Mouse (Mus musculus): ENCODE measurements around the gene Snapc3.
"Not testable (repeated sequence)": the region's sequence is repeated elsewhere in the genome, so short reads cannot be mapped to it uniquely, and the experiment has no call there.

The Snapc3 gene

DNA sequence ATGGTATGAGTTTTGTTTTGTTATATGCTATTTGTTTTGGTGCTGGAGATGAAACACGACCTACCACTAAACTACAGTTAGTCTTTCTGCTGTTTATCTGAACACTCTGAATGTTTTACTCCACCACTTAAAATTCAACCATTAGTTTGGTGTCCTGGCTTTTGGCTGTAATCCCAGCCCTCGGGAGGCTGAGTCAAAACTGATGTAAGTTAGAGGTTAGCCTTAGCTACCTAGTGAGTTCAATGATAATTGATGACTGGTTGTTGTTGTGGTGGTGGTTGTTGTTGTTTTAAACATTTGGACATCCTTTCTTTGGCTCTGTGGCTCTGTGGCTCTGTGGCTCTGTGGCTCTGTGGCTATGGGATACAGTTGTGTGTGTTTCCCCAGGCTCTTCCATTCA is 1.3 kb downstream of the Snapc3 start:
- DNase-seq = no peak

DNA sequence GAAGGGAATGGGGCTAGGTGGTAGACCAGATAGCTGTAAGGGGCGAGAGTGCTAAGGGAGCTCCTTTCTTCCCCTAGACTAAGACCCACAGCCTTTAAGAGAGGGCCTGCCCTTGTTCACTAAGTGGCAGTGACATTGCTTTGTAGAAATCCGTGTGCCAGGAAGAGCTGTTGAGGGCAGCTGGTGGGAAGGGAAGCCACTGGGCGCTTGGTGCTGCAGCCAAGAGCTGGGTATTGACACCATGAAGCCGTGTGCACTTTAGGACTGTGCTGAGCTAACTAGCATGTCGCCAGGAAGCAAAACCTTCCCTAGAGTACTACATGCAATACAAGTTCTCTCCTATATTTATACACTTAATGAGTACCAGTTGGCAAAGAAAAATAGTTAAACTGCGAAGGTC is 6.1 kb downstream of the Snapc3 start:
- no peak for DNase-seq

DNA sequence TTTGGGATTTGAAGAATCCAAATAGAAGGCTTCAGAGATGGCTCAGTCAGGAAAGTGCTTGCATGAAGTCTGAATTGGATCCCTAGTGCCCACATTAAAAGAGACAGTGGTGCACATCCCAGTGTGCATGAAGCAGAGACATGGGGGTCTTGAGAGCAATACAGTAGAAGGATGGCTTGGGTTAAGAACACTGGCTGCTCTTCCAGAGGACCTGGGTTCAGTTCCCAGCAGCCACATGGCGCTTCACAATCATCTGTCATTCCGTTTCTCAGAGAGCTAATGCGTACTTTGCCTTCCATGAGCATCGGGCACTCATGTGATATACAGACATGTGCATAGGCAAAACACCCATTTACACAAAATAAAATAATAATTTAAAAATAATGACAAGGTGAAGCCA is 7.6 kb downstream of the Snapc3 start:
- no peak for DNase-seq

DNA sequence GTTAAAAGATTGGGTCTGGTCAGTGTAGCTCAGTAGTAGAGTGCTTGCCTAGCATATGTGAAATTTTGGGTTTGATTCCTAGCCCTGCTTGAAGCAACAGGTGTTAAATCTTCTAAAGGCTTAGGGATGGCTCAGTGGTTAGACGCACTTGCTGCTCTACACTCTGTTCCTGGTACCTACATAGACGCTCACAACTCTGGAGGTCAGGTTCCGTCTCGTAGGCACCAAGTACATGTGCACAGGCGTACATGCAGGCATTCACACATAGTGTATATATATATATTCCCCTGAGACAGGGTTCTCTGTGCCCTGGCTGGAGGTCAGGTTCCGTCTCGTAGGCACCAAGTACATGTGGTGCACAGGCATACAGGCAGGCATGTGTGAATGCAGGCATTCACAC is 9.6 kb downstream of the Snapc3 start:
- DNase-seq = no peak

DNA sequence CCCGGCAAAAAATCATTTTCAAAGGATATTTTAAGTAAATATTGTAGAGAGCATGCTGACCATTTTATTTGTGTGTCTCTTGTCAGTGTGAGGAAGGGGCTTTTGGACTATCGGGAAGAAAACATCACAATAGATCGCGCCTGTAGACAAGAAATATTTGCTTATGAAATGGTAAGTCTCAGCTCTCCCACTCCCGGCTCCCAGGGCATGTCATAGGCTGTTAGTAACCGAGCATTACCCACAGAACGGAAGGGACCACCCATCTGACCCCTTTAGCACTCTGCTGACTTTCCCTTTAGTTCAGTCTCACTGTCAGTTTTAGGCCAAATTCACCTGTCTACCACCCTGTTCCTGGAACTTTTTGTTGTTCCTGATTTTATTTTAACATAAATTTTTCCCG is 10.2 kb downstream of the Snapc3 start:
- DNase-seq = no peak

DNA sequence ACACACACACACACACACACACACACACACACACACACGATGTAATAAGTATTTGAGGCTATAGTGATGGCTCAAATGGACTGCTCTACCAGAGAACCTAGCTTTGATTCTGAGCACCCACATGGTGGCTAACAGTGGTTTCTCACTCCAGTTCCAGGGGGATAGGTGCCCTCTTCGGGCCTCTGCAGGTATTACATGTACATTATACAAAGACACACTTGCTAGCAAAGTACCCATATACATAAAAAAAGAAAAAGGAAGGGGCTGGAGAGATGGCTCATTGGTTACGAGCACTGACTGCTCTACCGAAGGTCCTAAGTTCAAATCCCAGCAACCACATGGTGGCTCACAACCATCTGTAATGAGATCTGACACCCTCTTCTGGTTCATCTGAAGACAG is 11.3 kb downstream of the Snapc3 start:
- DNase-seq = peak; percentile 29

DNA sequence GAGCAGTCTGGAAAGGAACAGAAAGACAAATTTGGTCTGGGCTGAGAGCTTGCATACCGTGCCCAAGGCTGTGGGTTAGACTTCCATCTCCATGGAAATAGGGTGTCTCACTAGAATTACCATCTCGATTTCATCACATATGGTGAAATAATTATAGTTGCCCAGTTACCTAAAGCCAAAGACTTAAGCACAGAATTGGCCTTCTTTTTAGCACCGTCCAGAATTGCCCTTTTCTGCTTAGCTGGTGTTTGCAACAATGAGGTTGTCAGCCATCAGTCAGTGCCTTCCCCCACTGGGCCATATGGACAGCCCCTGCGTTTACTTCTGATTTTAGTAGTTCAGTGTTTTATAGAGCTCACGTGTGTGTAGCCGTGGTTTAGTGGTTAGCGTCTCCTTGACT is 14.4 kb downstream of the Snapc3 start:
- DNase-seq = no peak

DNA sequence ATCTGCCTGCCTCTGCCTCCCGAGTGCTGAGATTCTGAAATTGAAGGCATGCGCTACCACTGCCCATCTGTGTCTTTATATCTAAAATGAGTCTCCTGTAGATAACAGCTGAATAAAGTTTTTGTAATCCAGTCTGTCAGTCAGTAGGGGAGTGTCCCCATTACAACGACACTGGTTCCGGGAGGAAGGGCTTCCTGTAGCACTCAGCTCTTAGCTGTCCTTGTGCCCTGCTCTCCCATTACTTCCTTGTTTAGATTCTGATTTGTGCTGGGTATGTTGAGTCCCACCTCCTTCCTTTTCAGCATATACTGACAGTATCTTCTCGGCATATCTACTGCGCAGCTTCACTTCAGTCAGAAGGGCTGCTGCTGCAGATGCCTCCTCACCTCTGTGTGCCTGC is 15.4 kb downstream of the Snapc3 start:
- no peak for DNase-seq

DNA sequence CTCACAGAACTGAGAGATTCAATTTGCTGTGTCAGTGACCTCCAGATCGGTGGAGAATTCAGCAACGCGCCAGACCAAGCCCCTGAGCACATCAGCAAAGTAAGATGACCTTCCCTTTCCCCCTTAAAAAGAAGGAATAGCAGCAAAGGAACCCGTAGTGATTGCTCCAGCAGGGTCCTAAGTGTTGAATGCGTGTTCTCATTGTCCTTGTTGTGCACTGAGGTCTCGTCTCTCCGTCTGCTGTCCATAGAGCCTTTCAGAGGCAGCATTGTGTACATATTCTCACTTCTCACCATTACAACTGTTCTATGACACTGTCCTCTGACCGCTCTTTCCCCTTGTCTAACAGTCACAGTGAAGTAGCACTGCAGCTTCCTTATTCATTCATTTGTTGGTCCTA is 18.9 kb downstream of the Snapc3 start:
- no peak for DNase-seq

DNA sequence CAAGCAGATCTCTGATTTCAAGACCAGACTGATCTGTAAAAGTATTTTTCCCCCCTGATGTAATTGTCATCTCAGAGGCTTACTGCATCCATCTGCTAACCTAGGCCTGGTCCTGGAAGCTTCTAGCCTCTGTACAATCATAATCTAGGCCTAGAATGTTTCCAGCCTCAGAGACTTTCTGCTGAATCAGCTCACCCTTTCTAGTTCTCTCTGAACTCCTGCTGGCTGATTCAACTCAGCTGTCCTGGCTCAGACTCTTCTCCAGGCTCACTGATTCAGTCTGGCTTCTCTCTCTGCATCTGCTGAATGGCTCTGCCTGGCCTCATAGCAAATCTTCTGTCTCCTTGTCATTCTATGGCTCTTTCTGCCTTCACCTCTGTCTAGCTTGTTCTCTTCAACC is 20.6 kb downstream of the Snapc3 start:
- DNase-seq = no peak

DNA sequence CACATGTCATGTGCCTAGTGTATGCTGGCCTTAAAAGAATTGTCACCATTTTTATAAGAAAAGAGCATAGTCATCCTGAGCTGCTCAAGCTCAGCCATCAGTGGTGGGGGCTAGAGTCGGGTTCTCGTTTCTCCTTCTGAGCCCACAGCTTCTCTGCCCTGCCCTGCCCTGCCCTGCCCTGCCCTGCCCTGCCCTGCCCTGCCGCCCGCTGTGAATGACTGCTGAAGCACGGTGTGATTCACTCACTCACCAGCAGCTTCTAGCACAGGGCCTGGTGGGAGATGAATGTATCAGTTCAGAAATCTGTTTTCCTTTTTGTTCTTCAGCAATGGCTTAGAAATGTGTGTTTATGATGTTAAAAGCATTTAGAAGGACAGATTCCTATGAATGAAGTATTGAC is 21.5 kb downstream of the Snapc3 start:
- DNase-seq = no peak

DNA sequence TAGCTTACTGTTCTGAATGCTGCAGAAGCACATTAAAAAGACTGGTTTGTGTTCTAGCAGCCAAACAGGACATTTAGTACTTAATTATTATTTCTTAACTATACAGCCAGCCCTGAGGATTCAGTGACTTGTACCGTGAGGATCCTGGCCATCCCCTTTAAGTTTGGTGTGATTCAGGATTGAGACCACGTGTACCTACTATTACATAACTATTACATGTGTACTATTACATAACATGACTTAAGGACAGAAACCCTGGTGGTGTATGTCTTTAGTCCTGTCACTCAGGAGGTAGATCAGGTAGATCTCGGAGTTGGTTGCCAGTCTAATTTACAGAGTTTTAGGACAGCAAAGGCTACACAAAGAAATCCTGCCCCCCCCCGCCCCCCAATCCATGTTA is 23.5 kb downstream of the Snapc3 start:
- no peak for DNase-seq

DNA sequence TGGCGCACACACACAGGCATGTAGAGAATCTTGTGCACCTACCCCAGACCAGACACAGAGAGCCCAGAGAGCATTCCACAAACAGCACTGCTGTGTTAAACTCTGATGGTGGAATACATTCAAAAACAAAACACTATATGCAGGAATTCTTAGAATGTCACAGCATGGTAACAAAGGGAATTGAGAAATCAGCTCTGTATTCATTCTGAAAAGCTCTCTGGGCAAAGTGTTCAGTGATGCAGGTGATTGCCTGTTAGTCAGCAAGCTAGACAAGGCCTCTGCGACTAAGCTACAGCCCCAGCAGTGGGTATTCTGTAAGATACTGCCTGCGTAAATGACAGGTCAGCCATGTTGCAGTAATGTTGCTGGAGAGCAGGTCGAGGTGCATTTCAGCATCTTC is 33.3 kb downstream of the Snapc3 start:
- DNase-seq = no peak

DNA sequence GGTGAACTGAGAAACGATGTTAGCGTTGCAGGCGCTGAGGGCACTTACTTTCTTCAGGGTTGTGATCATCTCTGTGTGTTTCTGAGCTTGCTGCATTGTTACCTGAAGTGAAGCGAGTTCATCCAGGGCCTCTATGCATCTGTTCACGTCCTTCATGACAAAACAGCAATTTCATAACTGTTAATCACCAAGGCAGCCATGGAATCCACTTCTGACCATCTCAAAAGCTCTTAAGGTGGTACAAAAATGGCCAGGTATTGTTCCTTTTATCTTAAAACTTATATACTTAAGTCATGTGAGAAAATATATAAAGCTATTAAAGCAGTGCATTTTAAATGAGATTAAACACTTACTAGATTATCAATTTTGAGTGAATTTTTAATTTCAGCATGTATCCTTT is 42.6 kb downstream of the Snapc3 start:
- no peak for DNase-seq

DNA sequence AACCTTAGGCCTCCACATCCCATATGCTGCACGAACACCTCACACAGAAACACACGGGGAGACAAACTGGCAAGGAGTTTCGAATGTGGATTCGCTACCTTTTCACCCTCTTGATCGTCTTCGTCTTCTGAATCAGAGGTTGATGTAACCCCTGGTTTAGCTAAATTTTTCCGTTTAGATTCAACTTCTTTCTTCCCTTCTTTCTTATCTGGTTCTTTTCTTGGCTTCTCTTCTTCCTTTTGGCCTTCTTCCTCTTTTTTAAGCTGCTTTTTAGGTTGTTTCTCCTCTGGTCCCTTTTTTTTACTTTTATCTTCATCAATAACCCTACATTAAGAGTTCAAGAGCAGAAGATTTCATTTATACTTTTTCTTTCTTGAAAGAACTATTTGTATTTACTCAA is 47.3 kb downstream of the Snapc3 start:
- no peak for DNase-seq

DNA sequence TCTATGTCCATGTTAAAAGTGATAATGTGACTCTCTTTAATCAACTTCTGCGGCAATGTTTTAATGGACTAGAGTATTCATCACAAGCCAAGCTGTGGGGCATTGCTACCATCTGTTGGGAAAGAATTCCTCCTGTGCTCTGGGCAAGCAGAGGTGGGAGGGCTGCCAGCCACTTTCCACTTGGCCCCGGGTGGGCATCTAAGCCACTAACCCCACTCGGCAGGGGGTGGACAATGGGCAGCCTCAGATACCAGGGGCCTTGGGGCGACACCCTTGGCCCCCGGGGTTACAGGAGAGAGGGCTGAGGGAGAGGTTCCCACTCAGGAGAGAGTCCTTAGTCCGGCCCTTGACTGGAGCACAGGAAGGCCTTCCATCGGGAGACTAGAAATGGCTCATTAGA is 50.1 kb downstream of the Snapc3 start:
- DNase-seq = no peak

DNA sequence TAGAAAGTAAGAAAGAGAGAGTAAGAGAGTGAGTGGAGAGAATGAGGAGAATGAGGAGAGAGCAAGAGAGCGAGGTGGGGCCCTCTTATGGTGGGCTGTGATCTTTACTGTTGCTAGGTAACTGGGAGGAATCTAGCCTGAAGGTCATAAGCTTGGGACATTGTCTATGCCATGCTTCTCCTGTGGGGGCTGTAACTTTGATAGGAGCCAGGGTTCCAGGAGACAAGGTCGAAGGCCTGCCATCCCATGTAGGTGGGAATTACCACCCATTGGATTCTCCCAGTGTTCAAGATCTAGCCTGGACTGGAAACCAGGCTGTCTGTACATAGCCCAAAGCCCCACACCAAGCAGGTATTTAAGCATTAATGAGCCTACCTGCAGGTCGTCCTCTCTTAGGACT is 50.7 kb downstream of the Snapc3 start:
- no peak for DNase-seq

DNA sequence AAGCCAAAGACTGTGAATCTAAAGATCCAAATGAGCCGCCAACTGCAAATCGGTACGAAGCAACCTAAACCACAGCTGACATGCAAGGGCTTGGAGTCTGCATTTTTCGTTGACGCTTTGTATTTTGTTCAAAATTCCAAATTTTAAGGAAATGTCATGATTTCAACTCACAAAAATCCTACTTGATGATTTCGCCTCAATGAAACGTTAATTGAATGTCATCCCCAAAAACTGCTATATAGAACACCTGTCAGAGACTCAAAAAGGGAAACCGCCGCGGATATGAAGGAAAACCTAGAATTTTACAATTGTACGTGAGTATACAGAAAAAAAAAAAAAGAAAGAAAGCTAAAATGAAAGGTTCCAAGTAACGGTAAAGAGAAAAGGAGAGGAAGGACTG is 67.7 kb downstream of the Snapc3 start:
- no peak for DNase-seq

DNA sequence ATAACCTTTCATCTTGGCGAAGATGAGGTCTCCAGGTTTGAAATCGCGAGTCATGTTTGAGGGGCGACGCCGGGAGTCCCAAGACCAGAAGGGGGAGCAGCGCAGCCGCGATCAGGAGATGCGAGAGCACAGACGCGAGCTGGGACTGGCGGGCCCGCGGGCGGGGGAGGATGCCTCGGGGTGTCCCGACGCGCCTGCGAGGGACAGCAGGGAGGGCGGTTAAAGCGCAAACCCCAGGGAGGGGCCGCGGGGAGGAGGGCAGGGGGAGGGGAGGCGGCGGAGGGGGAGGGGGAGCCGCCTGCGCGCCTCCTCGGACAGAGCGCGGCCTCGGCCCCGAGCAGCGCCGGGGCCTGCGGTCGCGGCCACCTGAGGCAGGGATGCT is 68.2 kb downstream of the Snapc3 start:
- peak; percentile 94 for DNase-seq

DNA sequence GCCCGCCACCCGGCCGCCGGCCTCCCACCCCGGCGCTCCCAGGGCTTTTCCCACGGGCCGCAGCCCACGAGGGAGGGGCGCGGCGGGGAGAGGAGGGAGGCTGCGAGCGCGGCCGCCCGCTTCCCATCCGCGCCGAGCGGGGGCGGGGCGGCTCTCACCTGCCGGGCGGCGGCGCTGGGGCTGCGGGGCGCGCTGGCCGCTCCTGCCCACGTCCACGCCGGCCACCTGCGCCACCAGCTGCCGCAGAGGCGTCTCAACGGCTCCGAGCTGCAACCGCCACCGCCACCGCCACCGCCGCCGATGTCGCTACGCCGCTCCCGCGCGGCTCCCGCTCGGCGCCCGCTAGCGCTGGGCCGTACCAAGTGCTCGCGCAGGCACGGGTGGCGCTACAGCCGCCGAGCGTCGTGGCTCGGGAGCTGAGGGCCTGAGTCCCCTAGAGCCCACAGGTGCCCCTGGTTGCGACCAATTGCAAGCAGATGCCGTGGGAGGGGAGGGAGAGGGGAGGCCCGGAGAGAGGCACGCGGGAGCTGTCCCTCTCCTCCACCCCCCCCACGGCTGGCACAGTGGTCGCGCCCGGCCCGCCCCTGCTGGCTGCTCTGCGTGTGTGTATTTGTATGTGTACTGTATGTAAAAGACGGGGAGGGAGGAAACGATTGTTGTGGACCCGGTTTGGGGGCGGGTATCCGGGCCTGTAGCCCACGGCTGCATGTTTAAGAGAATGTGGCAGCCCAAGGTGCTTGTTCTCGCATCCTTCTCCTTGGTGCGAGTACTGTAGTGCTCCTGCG is 68.8 kb downstream of the Snapc3 start, which contains the start of gene Psip1:
Gene Psip1 (minus strand): TSS at position 343 of the 785 bp plus-strand sequence.
- peak; percentile 95 for DNase-seq

DNA sequence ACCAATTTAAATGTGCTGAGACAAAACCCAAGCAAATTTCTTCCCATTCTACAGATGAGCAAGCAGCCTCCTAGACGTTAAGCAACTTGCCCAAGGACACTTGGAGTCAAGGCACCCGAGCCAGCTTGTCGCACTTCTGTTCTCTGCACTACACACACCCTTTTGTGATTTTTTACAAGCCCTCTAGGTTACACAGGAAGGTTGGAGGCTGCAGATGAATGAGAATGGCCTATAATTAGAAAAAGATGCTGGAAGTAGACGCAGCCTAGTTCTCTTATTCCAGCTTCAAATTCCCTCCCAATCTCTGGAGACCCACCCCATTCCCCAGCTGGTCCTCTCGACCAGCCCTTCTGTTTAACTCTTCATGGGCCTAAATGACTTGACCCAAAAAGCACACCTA is 71.6 kb downstream of the Snapc3 start:
- DNase-seq = no peak

DNA sequence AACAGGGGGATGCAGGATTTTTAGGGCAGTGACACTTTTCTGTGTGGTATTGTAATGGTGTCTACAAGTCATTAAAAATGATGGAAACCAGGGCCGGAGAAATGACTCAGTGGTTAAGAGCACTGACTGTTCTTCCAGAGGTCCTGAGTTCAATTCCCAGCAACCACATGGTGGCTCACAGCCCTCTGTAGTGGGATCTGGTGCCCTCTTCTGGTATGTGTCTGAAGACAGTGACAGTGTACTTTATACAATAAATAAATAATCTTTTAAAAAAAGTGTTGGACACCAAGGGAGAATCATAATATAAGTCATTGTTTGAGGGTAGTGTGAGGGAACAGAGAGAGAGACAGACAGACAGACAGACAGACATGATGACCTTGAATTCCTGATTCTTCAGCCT is 75.6 kb downstream of the Snapc3 start:
- peak; percentile 35 for DNase-seq

DNA sequence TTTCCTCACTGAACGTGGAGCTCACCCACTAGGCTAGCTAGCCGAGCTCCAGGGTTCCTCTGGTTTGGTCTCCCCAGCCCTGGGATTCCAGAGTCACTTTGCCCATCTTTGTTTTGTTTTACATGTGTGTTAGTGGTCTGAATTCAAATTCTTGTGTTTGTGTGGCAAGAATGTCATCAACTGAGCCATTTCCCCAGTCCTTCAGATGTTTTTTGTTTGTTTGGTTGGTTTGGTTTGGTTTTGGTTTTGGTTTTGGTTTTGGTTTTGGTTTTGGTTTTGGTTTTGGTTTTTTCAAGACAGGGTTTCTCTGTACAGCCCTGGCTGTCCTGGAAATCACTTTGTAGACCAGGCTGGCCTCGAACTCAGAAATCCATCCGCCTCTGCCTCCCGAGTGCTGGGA is 79.5 kb downstream of the Snapc3 start:
- DNase-seq = not testable (repeated sequence)

DNA sequence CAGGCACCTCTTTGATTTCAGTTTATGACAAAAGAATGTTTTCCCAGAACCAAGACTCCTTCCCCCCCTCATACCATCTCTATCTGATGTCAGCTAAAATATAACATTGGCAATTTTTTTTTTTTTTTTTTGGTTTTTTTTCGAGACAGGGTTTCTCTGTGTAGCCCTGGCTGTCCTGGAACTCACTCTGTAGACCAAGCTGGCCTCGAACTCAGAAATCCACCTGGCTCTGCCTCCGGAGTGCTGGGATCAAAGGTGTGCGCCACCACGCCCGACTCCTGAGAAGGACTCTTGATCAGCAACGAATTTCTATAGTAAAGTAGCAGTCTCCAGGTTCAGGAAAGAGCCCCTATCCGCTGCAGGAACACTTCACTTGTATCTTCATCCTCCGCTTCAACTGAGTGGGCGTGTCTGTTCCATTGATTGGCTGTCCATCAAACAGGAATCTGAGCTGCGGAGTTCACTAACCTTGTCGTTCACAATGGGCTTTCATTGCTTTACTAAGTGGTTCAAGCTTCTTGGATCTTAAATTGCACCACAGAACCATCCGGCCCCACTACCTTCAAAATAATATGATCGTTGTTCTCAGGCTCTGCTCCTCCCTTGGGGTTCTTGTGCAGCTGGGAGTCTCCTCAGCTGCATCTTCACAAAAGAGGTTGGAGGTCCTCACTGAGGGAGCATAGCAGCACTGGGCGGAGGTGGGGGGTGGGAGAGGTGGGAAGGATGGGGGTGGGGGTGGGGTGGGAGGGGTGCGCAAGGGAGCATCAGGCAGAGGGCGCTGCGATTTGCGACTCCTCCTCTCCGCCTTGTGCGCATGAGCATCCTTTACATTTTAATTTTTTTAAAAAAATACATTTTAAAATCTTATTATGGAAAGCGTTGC is 82.9 kb downstream of the Snapc3 start:
- no peak for DNase-seq

Measured in thymus, postnatal 14 days (tissue).